Mouse (Mus musculus) myocyte (in vitro differentiated cells): ENCODE data around the gene Ldah.

ENCODE experiments used
- POLR2A ChIP-seq: IDR thresholded peaks from one replicate; pipeline ENCODE4 v1.6.1; 2011; ENCODE audit warnings: low read depth, mild to moderate bottlenecking, control low read depth, moderate library complexity; ENCODE audit not compliant: insufficient read length
- SRF ChIP-seq: IDR thresholded peaks from one replicate; pipeline ENCODE4 v1.6.1; 2011; ENCODE audit warnings: low read depth; ENCODE audit not compliant: control insufficient read depth, insufficient read length
- TCF12 ChIP-seq: IDR thresholded peaks from one replicate; pipeline ENCODE4 v1.6.1; 2011; ENCODE audit warnings: mild to moderate bottlenecking, control low read depth; ENCODE audit not compliant: poor library complexity, insufficient read depth, severe bottlenecking
- USF1 ChIP-seq: IDR thresholded peaks from one replicate; pipeline ENCODE4 v1.6.1; 2011; ENCODE audit warnings: low read depth, mild to moderate bottlenecking, control low read depth, moderate library complexity

- TF ChIP-seq POLR2A (no peak), TCF12 (no peak), USF1 (no peak), SRF (no peak)
Observed at GRCm38 (mm10) chr12:8334261-8334660, 126.4 kb downstream of the Ldah start.
